Mouse (Mus musculus) retina, embryonic 14.5 days (tissue): ENCODE data around the gene Tmem140.
A peak's percentile ranks its signal among the peaks of the same experiment; 100 is the strongest.

Experiments
- DNase-seq: peaks from one replicate; pipeline ENCODE4 v3.0.0-alpha.2; 2015; ENCODE audit warnings: low spot score

Tmem140 gene

DNA sequence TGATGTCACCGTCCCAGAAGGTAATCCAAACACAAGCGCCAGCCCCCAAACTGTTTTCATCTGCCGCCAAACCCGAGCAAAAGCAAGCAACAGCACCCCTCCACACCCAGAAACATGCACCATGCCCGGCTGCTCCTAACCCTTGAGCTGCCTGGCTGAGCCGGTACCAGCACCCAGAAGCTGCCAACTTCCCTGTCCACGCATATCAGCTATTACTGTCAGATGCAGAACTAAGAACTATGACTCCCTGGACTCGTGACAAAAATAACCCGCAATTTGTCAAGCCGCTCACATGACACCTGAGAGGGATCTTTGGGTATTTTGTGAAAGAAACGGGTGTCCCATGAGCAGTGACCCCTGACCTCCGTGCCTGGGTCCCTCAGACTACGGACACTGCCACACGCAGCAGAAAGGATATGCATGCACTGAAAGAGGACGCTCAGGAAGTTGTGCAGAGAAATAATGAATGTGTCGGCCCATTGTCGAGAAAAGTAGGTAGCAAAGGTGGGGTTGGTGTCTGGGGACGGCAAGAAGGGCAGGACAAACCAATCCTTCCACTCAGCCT, 44.8 kb downstream of the Tmem140 start:
- DNase-seq = no peak

DNA sequence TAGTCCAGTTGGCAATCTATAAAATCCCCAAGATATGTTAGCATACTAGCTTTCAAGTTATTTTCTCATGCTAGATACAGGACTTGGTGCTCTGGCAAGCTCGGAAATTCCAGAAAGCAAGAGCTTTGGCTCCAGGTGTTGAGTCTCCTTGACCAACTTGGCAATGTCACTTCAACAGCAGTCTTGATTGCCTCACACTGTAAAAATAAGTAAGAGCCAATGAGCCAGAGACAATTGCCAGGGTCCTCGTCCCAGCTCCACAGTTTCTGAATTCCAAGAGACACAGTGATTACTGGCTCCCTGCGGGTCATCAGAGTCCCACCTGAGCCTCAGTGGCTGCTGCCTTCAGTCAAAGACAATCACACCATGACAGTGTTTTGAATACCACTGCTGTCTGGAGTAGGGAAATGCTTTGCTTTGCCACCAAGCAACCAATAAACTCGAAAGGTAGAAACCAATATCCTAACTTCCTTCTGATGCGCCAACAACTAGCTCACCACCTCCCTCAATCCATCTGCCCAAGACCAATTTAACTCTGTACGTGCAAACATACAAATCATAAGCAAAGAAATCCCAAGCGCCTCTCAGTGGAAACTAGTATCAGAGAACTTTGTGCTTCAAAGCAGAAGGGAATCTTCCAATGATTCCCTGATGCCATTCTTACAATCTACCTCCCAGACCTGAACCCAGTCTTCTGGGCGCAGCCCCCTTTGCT, 46.8 kb downstream of the Tmem140 start:
- DNase-seq = no peak

DNA sequence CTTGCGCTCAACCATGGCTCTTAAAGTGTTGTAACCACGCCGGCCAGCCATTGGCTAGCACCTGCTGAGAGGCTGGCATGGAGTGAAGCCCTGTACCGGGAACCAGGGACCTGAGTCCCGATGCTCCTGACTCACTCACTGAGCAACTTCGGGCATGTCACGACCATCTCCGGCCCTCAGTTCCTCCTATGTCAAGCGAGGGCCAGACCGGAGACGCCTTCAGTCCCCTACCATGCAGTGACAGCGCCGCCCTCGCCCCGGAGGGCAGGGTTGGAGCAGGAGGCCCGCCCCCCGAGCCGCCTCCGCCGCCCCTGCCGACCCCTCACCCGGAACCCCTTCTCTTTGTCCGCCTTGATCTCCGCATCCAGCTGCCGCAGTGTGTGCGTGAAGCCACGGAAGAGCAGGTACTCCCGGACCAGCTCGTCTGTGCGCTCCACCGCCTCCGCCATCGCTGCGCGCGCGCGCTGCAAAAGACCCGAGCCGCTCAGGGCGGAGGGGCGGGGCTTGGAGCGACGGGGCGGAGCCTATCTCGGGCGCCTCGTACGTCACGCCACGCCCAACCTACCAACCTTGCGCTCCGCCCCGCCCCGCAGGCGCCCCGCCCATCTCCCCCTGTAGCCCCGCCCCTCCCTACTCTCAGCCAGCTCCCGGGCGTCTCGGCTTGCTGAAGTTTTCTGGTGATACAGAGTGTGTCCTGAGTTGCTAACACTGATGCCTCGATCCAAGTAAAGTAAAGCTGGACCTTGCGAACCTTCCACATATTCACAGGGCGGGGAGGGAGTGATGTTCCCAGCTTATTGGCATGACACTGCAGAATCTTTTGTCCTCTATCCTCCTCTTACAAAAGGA, 47.6 kb downstream of the Tmem140 start, which contains the start of gene Wdr91:
Gene Wdr91, minus strand, starts transcription at position 506 of the 849 bp plus-strand sequence.
- DNase-seq = peak; percentile 98

DNA sequence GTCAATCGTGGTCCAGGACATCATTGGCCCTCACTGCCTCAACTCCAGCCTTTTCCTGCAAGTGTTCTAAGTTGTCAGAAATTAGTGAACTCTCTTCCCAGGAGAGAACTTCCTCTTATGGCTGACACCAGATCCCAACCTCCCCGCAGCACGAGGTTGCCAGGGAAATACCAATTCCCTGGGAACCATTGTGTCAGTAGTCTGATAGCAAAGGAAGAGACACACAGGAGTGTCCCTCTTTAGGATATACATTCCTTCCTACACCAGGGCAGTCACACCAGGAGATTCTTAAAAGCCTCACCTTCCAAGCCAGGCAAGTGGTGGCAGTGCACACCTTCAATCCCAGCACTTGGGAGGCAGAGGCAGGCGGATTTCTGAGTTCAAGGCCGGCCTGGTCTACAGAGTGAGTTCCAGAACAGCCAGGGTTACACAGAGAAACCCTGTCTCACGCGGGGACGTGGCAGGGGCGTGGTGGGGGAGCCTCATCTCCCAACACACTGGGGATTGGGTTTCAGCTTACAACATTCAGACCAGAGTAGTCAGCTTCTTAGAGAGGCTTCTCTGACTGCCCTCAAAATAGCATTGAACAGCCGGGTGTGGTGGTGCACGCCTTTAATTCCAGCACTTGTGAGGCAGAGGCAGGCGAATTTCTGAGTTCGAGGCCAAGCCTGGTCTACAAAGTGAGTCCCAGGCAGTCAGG, 50.5 kb downstream of the Tmem140 start:
- no peak for DNase-seq

DNA sequence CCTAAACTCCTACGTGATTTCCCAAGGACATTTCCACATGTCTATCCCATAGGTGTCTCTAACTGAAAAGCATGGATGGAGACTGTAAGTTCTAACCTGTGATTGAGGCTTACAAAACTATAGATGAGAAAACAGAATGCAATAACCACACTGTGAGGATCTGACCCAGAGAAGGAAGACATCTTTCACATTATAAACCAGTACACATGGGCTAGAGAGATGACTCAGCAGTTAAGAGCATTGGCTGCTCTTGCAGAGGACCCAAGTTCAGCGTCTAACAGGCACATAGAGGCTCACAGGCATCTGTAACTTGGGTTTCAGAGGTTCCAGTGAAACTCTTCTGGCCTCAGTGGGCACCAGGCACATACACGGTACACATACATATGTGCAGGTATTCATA, 51.5 kb downstream of the Tmem140 start:
- DNase-seq = no peak

DNA sequence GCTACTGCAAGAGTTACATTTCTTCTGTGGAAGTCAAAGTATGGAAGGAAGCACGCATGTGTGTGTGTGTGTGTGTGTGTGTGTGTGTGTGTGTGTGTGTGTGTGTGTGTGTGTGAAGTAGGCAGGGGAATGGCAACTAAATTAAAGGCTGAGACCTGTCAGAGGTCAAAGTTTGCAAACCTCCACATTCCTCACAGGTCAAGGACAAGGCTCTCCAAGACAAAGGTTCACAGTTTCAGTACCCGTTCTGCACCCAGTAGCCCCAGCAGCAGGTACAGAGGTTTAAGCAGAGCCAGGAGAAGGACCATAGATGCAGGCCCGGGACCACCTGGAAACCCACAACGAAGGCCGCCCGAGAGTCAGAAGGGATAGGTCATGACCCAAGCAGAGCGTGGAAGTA, 56.2 kb downstream of the Tmem140 start:
- DNase-seq = no peak

DNA sequence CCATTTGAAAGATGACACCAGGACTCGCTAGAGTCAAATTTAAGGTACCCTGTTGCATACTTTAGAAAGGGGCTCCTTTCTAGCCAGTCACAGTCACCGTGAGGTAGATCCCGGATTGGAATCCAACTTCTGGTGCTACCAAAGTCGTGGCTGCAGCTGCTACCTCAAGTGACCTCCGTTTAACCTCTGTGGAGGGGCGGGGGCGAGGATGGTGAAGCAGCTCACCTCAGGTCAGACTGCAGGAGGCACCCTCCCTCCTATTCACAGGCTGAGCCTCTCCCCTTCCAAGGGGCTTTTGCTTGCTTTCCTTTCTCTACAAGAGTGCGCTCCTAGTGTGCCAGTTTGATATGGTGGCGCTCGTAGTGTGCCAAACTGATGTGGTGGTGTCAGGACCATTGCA, 57.0 kb downstream of the Tmem140 start, which contains the start of gene Stra8:
Gene Stra8, plus strand, starts transcription at position 208 of the 400 bp plus-strand sequence.
- DNase-seq = no peak

DNA sequence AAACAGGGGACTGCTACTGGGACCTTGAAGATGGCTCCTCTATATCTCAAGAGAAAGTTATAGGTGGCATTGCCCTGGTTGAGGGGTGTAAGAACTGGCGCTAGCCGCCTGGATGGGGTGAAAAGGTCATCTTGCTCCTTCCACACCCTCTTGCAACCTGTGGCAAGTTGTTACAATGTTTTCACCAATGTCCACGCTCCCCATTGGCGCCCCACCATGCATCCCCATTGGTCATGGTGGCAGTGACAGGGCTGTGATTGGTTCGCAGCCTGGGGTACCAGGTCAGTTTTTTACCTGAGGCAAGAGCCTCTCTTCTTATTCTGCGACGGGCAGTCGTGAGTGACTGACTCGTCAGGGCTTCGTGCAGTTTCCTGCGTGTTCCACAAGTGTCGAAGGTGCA, 57.7 kb downstream of the Tmem140 start:
- DNase-seq = no peak

DNA sequence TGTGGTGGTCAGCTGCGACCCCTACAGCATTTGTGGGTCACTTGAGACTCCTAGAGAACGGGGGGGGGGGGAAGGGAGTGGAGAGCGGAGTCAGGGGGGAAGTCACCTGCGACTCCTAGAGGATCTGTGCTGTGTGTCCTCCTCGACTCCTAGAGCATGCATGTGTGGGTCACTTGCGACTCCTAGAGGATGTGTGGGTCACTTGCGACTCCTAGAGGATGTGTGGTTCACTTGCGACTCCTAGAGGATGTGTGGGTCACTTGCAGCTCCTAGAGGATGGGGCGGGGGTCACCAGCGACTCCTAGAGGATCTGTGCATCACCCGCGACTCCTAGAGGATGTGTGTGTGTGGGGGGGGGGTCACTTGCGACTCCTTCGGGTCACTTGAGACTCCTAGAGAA, 59.0 kb downstream of the Tmem140 start:
- peak; percentile 46 for DNase-seq
